Mouse (Mus musculus) limb, embryonic 11.5 days (tissue): ENCODE measurements around the gene Sgsm2. TPM values are rescaled to one million over a fixed set of nuclear protein-coding genes. Genes with fewer than 3 reads are reported as not detected.
A peak's percentile ranks its signal among the peaks of the same experiment; 100 is the strongest.

Experiments used
- ATAC-seq: fragments of 200-750 bp; cut with Nextera tagmentation; 2 replicates; pipeline ENCODE4 v1.8.0; 2017; ENCODE audit warnings: low read depth; ENCODE audit not compliant: insufficient number of reproducible peaks, low FRiP score, low TSS enrichment
- DNase-seq: peaks from one replicate; pipeline ENCODE4 v3.0.0-alpha.2; 2015; ENCODE audit warnings: low spot score
- H3K27ac ChIP-seq: fragments of 300-500 bp; sonication (generic); replicated peaks from 2 replicates; pipeline ENCODE4 v1.5.1; 2014; ENCODE audit warnings: low read depth, mild to moderate bottlenecking, low read length
- H3K27me3 ChIP-seq: fragments of 300-500 bp; sonication (generic); 2 replicates; pipeline ENCODE4 v1.6.1; 2014; ENCODE audit warnings: mild to moderate bottlenecking, low read length, mixed read lengths; ENCODE audit not compliant: control insufficient read depth, insufficient read depth
- H3K36me3 ChIP-seq: fragments of 300-500 bp; sonication (generic); 2 replicates; pipeline ENCODE4 v1.6.1; 2014; ENCODE audit warnings: mild to moderate bottlenecking, low read length, moderate library complexity, mixed read lengths; ENCODE audit not compliant: control insufficient read depth, insufficient read depth
- H3K4me1 ChIP-seq: fragments of 300-500 bp; sonication (generic); 2 replicates; pipeline ENCODE4 v1.6.1; 2014; ENCODE audit warnings: low read length, mixed read lengths; ENCODE audit not compliant: control insufficient read depth, insufficient read depth
- H3K4me2 ChIP-seq: fragments of 300-500 bp; sonication (generic); 2 replicates; pipeline ENCODE4 v1.6.1; 2014; ENCODE audit warnings: low read depth, mild to moderate bottlenecking, moderate library complexity; ENCODE audit not compliant: severe bottlenecking
- H3K4me3 ChIP-seq: fragments of 300-500 bp; sonication (generic); 2 replicates; pipeline ENCODE4 v1.5.1; 2014; ENCODE audit warnings: low read depth, low read length
- H3K9ac ChIP-seq: fragments of 300-500 bp; sonication (generic); 2 replicates; pipeline ENCODE4 v1.6.1; 2014; ENCODE audit warnings: mild to moderate bottlenecking, low read length
- H3K9me3 ChIP-seq: fragments of 300-500 bp; sonication (generic); 2 replicates; pipeline ENCODE4 v1.6.1; 2016; ENCODE audit warnings: low read length; ENCODE audit not compliant: control insufficient read depth
- WGBS: fragments of 180-500 bp; shearing (Covaris S2); extraction: QIAGEN DNeasy Blood & Tissue Kit; methylation state at CpG from one replicate; pipeline ENCODE4 v1.1.7; 2014; 5-methylcytosine and 5-hydroxymethylcytosine counted together
- polyA plus RNA-seq: library from polyadenylated mRNA; unstranded; fragments of >200 nt; fragmentation: Nextera tagmentation; extraction: Ambion mirVana; gene quantifications from 2 replicates; pipeline ENCODE4 v1.2.1, GENCODE M21; 2014

The Sgsm2 gene
- polyA plus RNA-seq, 1 experiment from 2014 or later, result 3.0 TPM

GRCm38 (mm10) chr11:74924149-74924548 is 27.3 kb upstream of the Sgsm2 start:
- WGBS, result 74% methylated on average over 4 of the region's 4 CpGs
- Histone ChIP-seq H3K9ac (no peak overlapping the region), H3K27me3 (no peaks in the 10 kb centered on the region), H3K4me2 (no peak overlapping the region), H3K27ac (no peak overlapping the region), H3K4me3 (no peak overlapping the region), H3K4me1 (peaks cover 7% of the 10 kb centered on the region; the same call in 1 of the 2 replicates), H3K9me3 (no peaks in the 10 kb centered on the region), H3K36me3 (no peaks in the 10 kb centered on the region)
- DNase-seq, result peak; percentile 43
- no peak for ATAC-seq

GRCm38 (mm10) chr11:74919249-74919648 is 22.4 kb upstream of the Sgsm2 start:
- H3K27me3 ChIP-seq, result no peaks in the 10 kb centered on the region
- 54% methylated on average over 6 of the region's 6 CpGs for WGBS
- no peak for ATAC-seq

GRCm38 (mm10) chr11:74912492-74912891 is 15.6 kb upstream of the Sgsm2 start:
- no peak overlapping the region for H3K4me3 ChIP-seq
- H3K9me3 ChIP-seq, result no peaks in the 10 kb centered on the region
- peaks cover 16% of the 10 kb centered on the region for H3K36me3 ChIP-seq
- WGBS, result 94% methylated on average over 3 of the region's 3 CpGs
- DNase-seq, result no peak
- ATAC-seq, result no peak
- no peaks in the 10 kb centered on the region for H3K27me3 ChIP-seq
- H3K4me1 ChIP-seq, result no peaks in the 10 kb centered on the region
- H3K9ac ChIP-seq, result no peak overlapping the region
- no peak overlapping the region for H3K27ac ChIP-seq
- H3K4me2 ChIP-seq, result no peak overlapping the region

More at GRCm38 (mm10) chr11:74919249-74919648, 22.4 kb upstream of the Sgsm2 start:
- Histone ChIP-seq H3K4me2 (no peak overlapping the region), H3K27ac (no peak overlapping the region), H3K9ac (no peak overlapping the region), H3K9me3 (no peaks in the 10 kb centered on the region), H3K4me1 (no peaks in the 10 kb centered on the region), H3K4me3 (no peak overlapping the region), H3K36me3 (no peaks in the 10 kb centered on the region)
- no peak for DNase-seq

- H3K9me3 ChIP-seq, result no peaks in the 10 kb centered on the region
- H3K4me2 ChIP-seq, result no peak overlapping the region
- H3K36me3 ChIP-seq, result peaks cover 34% of the 10 kb centered on the region
- no peaks in the 10 kb centered on the region for H3K27me3 ChIP-seq
- no peak overlapping the region for H3K27ac ChIP-seq
- no peak overlapping the region for H3K9ac ChIP-seq
- DNase-seq (no peak), ATAC-seq (no peak)
- no peak overlapping the region for H3K4me3 ChIP-seq
- no peaks in the 10 kb centered on the region for H3K4me1 ChIP-seq
- whole genome bisulfite sequencing, result 93% methylated on average over 4 of the region's 4 CpGs
Observed at GRCm38 (mm10) chr11:74909978-74910377, 13.1 kb upstream of the Sgsm2 start.

- H3K9me3 ChIP-seq, result no peaks in the 10 kb centered on the region
- H3K9ac ChIP-seq, result no peak overlapping the region
- no peak overlapping the region for H3K4me2 ChIP-seq
- H3K36me3 ChIP-seq, result peaks cover 38% of the 10 kb centered on the region
- DNase-seq (no peak), ATAC-seq (no peak)
- 88% methylated on average over 12 of the region's 12 CpGs for WGBS
- H3K27ac ChIP-seq, result no peak overlapping the region
- no peaks in the 10 kb centered on the region for H3K27me3 ChIP-seq
- H3K4me1 ChIP-seq, result no peaks in the 10 kb centered on the region
- H3K4me3 ChIP-seq, result no peak overlapping the region
Observed at GRCm38 (mm10) chr11:74908618-74909399, 11.9 kb upstream of the Sgsm2 start.

- DNase-seq (no peak), ATAC-seq (no peak)
- Histone ChIP-seq H3K4me2 (no peak overlapping the region), H3K27me3 (no peaks in the 10 kb centered on the region), H3K9ac (no peak overlapping the region), H3K27ac (no peak overlapping the region), H3K9me3 (no peaks in the 10 kb centered on the region), H3K4me1 (no peaks in the 10 kb centered on the region), H3K36me3 (peaks cover 42% of the 10 kb centered on the region), H3K4me3 (no peak overlapping the region)
- 95% methylated on average over 6 of the region's 6 CpGs for WGBS
Observed at GRCm38 (mm10) chr11:74907850-74908249, 11.0 kb upstream of the Sgsm2 start.

- no peaks in the 10 kb centered on the region for H3K9me3 ChIP-seq
- H3K27ac ChIP-seq, result no peak overlapping the region
- no peak for ATAC-seq
- H3K36me3 ChIP-seq, result peaks cover 55% of the 10 kb centered on the region
- DNase-seq, result no peak
- no peaks in the 10 kb centered on the region for H3K27me3 ChIP-seq
- no peak overlapping the region for H3K9ac ChIP-seq
- 0 out of 2 replicates have a peak, but pooled peaks cover 2% of the 10 kb centered on the region for H3K4me1 ChIP-seq
- 89% methylated on average over 5 of the region's 5 CpGs for WGBS
- no peak overlapping the region for H3K4me2 ChIP-seq
- H3K4me3 ChIP-seq, result no peak overlapping the region
Observed at GRCm38 (mm10) chr11:74902416-74902815, 5.6 kb upstream of the Sgsm2 start.

GRCm38 (mm10) chr11:74901555-74901954 is 4.7 kb upstream of the Sgsm2 start:
- Histone ChIP-seq H3K4me3 (no peak overlapping the region), H3K27ac (no peak overlapping the region), H3K36me3 (peaks cover 46% of the 10 kb centered on the region), H3K9me3 (no peaks in the 10 kb centered on the region), H3K27me3 (no peaks in the 10 kb centered on the region), H3K9ac (no peak overlapping the region), H3K4me2 (no peak overlapping the region), H3K4me1 (0 out of 2 replicates have a peak, but pooled peaks cover 2% of the 10 kb centered on the region)
- ATAC-seq (no peak), DNase-seq (no peak)
- WGBS, result 92% methylated on average over 6 of the region's 6 CpGs

GRCm38 (mm10) chr11:74898517-74898827 is 1.6 kb upstream of the Sgsm2 start:
- DNase-seq (no peak), ATAC-seq (no peak)
- Histone ChIP-seq H3K9me3 (no peaks in the 10 kb centered on the region), H3K27me3 (no peaks in the 10 kb centered on the region), H3K4me3 (peak overlapping the region; percentile 87), H3K4me1 (0 out of 2 replicates have a peak, but pooled peaks cover 2% of the 10 kb centered on the region), H3K9ac (peak overlapping the region; percentile 82), H3K36me3 (peaks cover 34% of the 10 kb centered on the region; the same call in 1 of the 2 replicates), H3K4me2 (peak overlapping the region; percentile 94), H3K27ac (no peak overlapping the region)
- WGBS, result under 1% methylated on average over 7 of the region's 7 CpGs
